Mouse (Mus musculus): Measurements from ENCODE around the gene Dock9. TPM values are rescaled to one million over a fixed set of nuclear protein-coding genes. Genes with fewer than 3 reads are reported as not detected.

The Dock9 gene
- polyA plus RNA-seq, 1 experiment = 2.7 TPM

GRCm38 (mm10) chr14:121660167-121660894 lies 137.3 kb downstream of the Dock9 start:
- H3K79me2 ChIP-seq (ENCODE audit: control insufficient read depth, insufficient read depth) = no peaks in the 10 kb centered on the region
- H3K27me3 ChIP-seq (ENCODE audit: control insufficient read depth, insufficient read depth, insufficient read length) = no peaks in the 10 kb centered on the region
- no peak overlapping the region for H3ac ChIP-seq (ENCODE audit: control insufficient read depth, insufficient read length, low read depth)
- H3K36me3 ChIP-seq (ENCODE audit: control insufficient read depth, insufficient read depth) = peaks cover 5% of the 10 kb centered on the region
- no peak overlapping the region for H3K4me3 ChIP-seq (ENCODE audit: insufficient read depth, poor library complexity, severe bottlenecking)
- H3K79me3 ChIP-seq (ENCODE audit: low read depth) = no peaks in the 10 kb centered on the region
- TF ChIP-seq MYOG (IDR thresholded peaks at IDR 0.05; ENCODE audit: control insufficient read depth, extremely low read depth, insufficient read length) = no peak
- TF ChIP-seq MYOD1 (IDR thresholded peaks at IDR 0.05; ENCODE audit: control insufficient read depth, insufficient read length, low read depth) = no peak
- TF ChIP-seq MAX (IDR thresholded peaks at IDR 0.05) = no peak
- TF ChIP-seq CEBPB (IDR thresholded peaks at IDR 0.05; ENCODE audit: low read depth) = no peak
- no peak for TF ChIP-seq FOSL1 (IDR thresholded peaks at IDR 0.05; ENCODE audit: insufficient read depth, low read length, poor library complexity, severe bottlenecking)
- no peak for TF ChIP-seq CTCF (IDR thresholded peaks at IDR 0.05; ENCODE audit: control insufficient read depth, insufficient read depth, insufficient read length)
- TF ChIP-seq USF1 (IDR thresholded peaks at IDR 0.05; ENCODE audit: low read depth) = no peak

GRCm38 (mm10) chr14:121659061-121659824 lies 138.4 kb downstream of the Dock9 start:
- H3ac ChIP-seq (ENCODE audit: control insufficient read depth, insufficient read length, low read depth) = no peak overlapping the region
- TF ChIP-seq USF1 (IDR thresholded peaks at IDR 0.05; ENCODE audit: low read depth) (no peak), MYOD1 (IDR thresholded peaks at IDR 0.05; ENCODE audit: control insufficient read depth, insufficient read length, low read depth) (no peak), MYOG (IDR thresholded peaks at IDR 0.05; ENCODE audit: control insufficient read depth, extremely low read depth, insufficient read length) (no peak), CEBPB (IDR thresholded peaks at IDR 0.05; ENCODE audit: low read depth) (no peak), CTCF (IDR thresholded peaks at IDR 0.05; ENCODE audit: control insufficient read depth, insufficient read depth, insufficient read length) (no peak), FOSL1 (IDR thresholded peaks at IDR 0.05; ENCODE audit: insufficient read depth, low read length, poor library complexity, severe bottlenecking) (no peak), MAX (IDR thresholded peaks at IDR 0.05) (no peak)
- H3K4me3 ChIP-seq (ENCODE audit: insufficient read depth, poor library complexity, severe bottlenecking) = no peak overlapping the region
- no peaks in the 10 kb centered on the region for H3K79me3 ChIP-seq (ENCODE audit: low read depth)
- H3K27me3 ChIP-seq (ENCODE audit: control insufficient read depth, insufficient read depth, insufficient read length) = no peaks in the 10 kb centered on the region
- H3K36me3 ChIP-seq (ENCODE audit: control insufficient read depth, insufficient read depth) = peaks cover 5% of the 10 kb centered on the region
- no peaks in the 10 kb centered on the region for H3K79me2 ChIP-seq (ENCODE audit: control insufficient read depth, insufficient read depth)

- Histone ChIP-seq H3K4me3 (ENCODE audit: insufficient read depth, poor library complexity, severe bottlenecking) (no peak overlapping the region), H3K79me3 (ENCODE audit: low read depth) (no peaks in the 10 kb centered on the region), H3ac (ENCODE audit: control insufficient read depth, insufficient read length, low read depth) (no peak overlapping the region)
These were observed 139.1 kb downstream of the Dock9 start for GRCm38 (mm10) chr14:121658537-121658936.

GRCm38 (mm10) chr14:121657633-121658032 lies 140.0 kb downstream of the Dock9 start:
- Histone ChIP-seq H3K4me3 (ENCODE audit: insufficient read depth, poor library complexity, severe bottlenecking) (no peak overlapping the region), H3ac (ENCODE audit: control insufficient read depth, insufficient read length, low read depth) (no peak overlapping the region), H3K79me2 (ENCODE audit: control insufficient read depth, insufficient read depth) (no peaks in the 10 kb centered on the region), H3K27me3 (ENCODE audit: control insufficient read depth, insufficient read depth, insufficient read length) (no peaks in the 10 kb centered on the region), H3K79me3 (ENCODE audit: low read depth) (no peaks in the 10 kb centered on the region), H3K36me3 (ENCODE audit: control insufficient read depth, insufficient read depth) (peaks cover 5% of the 10 kb centered on the region)
- TF ChIP-seq MYOG (IDR thresholded peaks at IDR 0.05; ENCODE audit: control insufficient read depth, extremely low read depth, insufficient read length) (no peak), FOSL1 (IDR thresholded peaks at IDR 0.05; ENCODE audit: insufficient read depth, low read length, poor library complexity, severe bottlenecking) (no peak)

More at GRCm38 (mm10) chr14:121658537-121658936, 139.1 kb downstream of the Dock9 start:
- H3K27me3 ChIP-seq (ENCODE audit: control insufficient read depth, insufficient read depth, insufficient read length) = no peaks in the 10 kb centered on the region
- H3K36me3 ChIP-seq (ENCODE audit: control insufficient read depth, insufficient read depth) = peaks cover 5% of the 10 kb centered on the region
- TF ChIP-seq MAX (IDR thresholded peaks at IDR 0.05) = no peak
- no peak for TF ChIP-seq MYOD1 (IDR thresholded peaks at IDR 0.05; ENCODE audit: control insufficient read depth, insufficient read length, low read depth)
- TF ChIP-seq FOSL1 (IDR thresholded peaks at IDR 0.05; ENCODE audit: insufficient read depth, low read length, poor library complexity, severe bottlenecking) = no peak
- TF ChIP-seq MYOG (IDR thresholded peaks at IDR 0.05; ENCODE audit: control insufficient read depth, extremely low read depth, insufficient read length) = no peak
- TF ChIP-seq USF1 (IDR thresholded peaks at IDR 0.05; ENCODE audit: low read depth) = no peak
- no peak for TF ChIP-seq CEBPB (IDR thresholded peaks at IDR 0.05; ENCODE audit: low read depth)
- TF ChIP-seq CTCF (IDR thresholded peaks at IDR 0.05; ENCODE audit: control insufficient read depth, insufficient read depth, insufficient read length) = no peak
- H3K79me2 ChIP-seq (ENCODE audit: control insufficient read depth, insufficient read depth) = no peaks in the 10 kb centered on the region

GRCm38 (mm10) chr14:121656912-121657311 lies 140.7 kb downstream of the Dock9 start:
- Histone ChIP-seq H3ac (ENCODE audit: control insufficient read depth, insufficient read length, low read depth) (no peak overlapping the region), H3K79me2 (ENCODE audit: control insufficient read depth, insufficient read depth) (no peaks in the 10 kb centered on the region)

More at GRCm38 (mm10) chr14:121656912-121657311, 140.7 kb downstream of the Dock9 start:
- Histone ChIP-seq H3K79me3 (ENCODE audit: low read depth) (no peaks in the 10 kb centered on the region), H3K36me3 (ENCODE audit: control insufficient read depth, insufficient read depth) (peaks cover 5% of the 10 kb centered on the region), H3K27me3 (ENCODE audit: control insufficient read depth, insufficient read depth, insufficient read length) (no peaks in the 10 kb centered on the region), H3K4me3 (ENCODE audit: insufficient read depth, poor library complexity, severe bottlenecking) (no peak overlapping the region)
- TF ChIP-seq CEBPB (IDR thresholded peaks at IDR 0.05; ENCODE audit: low read depth) = no peak
- TF ChIP-seq USF1 (IDR thresholded peaks at IDR 0.05; ENCODE audit: low read depth) = no peak
- no peak for TF ChIP-seq CTCF (IDR thresholded peaks at IDR 0.05; ENCODE audit: control insufficient read depth, insufficient read depth, insufficient read length)
- TF ChIP-seq MAX (IDR thresholded peaks at IDR 0.05) = no peak
- TF ChIP-seq MYOD1 (IDR thresholded peaks at IDR 0.05; ENCODE audit: control insufficient read depth, insufficient read length, low read depth) = no peak
- TF ChIP-seq FOSL1 (IDR thresholded peaks at IDR 0.05; ENCODE audit: insufficient read depth, low read length, poor library complexity, severe bottlenecking) = no peak
- no peak for TF ChIP-seq MYOG (IDR thresholded peaks at IDR 0.05; ENCODE audit: control insufficient read depth, extremely low read depth, insufficient read length)

Data from C2C12 (cell line).